Comparison of ENCODE assay signal across 15 mouse cellular contexts in genomic region chr15:78857009-78857408, GRCm38 (mm10). TPM values are rescaled to one million over a fixed set of nuclear protein-coding genes. Genes with fewer than 3 reads are reported as not detected.
DNase-seq lines count a peak whose midpoint lies in the region; ATAC-seq and TF ChIP-seq lines count a peak whose summit lies in the region.
"Had no signal": no experiment of that assay in that cellular context is flagged by ENCODE, and none has a peak within 500 bp of the region (broad histone marks: within the 10 kb centered on the region; RNA-seq: fewer than 3 reads in every experiment).

No protein-coding gene starts in this region.

- DNase-seq in cerebellum, adult 11 months = peak; percentile 54
- peak; percentile 69 for DNase-seq in liver, adult 2 months (ENCODE audit: extremely low read depth, low read depth, low spot score)
- no peak for DNase-seq in liver, postnatal 0 days
- peak; percentile 64 to 66 for DNase-seq in cerebellum, adult 18-20 months
- peak; percentile 58 to 76 for DNase-seq in layer of hippocampus, postnatal 10 days (ENCODE audit: low spot score in 2 of 2)
- DNase-seq in embryonic facial prominence, embryonic 10.5 days (ENCODE audit: low spot score) = no peak
- no peak for DNase-seq in kidney, adult 2 months
- DNase-seq: B cell, adult 2 months had no signal

- H3K27ac ChIP-seq in liver, adult 2 months (replicated peaks; ENCODE audit: insufficient read depth, low read depth, low read length) = no peak overlapping the region
- H3K27ac ChIP-seq in liver, postnatal 0 days (ENCODE audit: low read depth) = no peak overlapping the region
- H3K27ac ChIP-seq in embryonic facial prominence, embryonic 10.5 days (replicated peaks) = no peak overlapping the region
- H3K27ac ChIP-seq in kidney, adult 2 months (ENCODE audit: insufficient read depth, low read depth, low read length) = no peak overlapping the region
- H3K27ac ChIP-seq: heart, adult 2 months; liver, embryonic 12.5 days; midbrain, embryonic 12.5 days had no signal

- H3K79me2 ChIP-seq in liver, adult 2 months (ENCODE audit: control insufficient read depth, insufficient read depth, low read length) = no peaks in the 10 kb centered on the region

- no peak for TF ChIP-seq CTCF in liver, adult 2 months (IDR thresholded peaks at IDR 0.05; ENCODE audit: low read depth, low read length)
- TF ChIP-seq CTCF in liver, postnatal 0 days (IDR thresholded peaks at IDR 0.05; ENCODE audit: low read depth) = no peak
- no peak for TF ChIP-seq CTCF in kidney, adult 2 months (conservative IDR thresholded peaks at IDR 0.05; ENCODE audit: insufficient read depth, insufficient read length, low read depth, low read length)

- H3K9ac ChIP-seq in liver, adult 2 months (ENCODE audit: low read depth, low read length) = no peak overlapping the region
- no peak overlapping the region for H3K9ac ChIP-seq in liver, postnatal 0 days (replicated peaks)
- H3K9ac ChIP-seq: liver, embryonic 12.5 days; midbrain, embryonic 12.5 days had no signal

- no peak overlapping the region for H3K4me2 ChIP-seq in liver, postnatal 0 days (ENCODE audit: low read depth, low read length)
- H3K4me2 ChIP-seq: liver, embryonic 12.5 days; midbrain, embryonic 12.5 days had no signal

- H3K27me3 ChIP-seq in liver, adult 2 months (ENCODE audit: control insufficient read depth, insufficient read depth, low read length) = no peaks in the 10 kb centered on the region
- no peaks in the 10 kb centered on the region for H3K27me3 ChIP-seq in liver, postnatal 0 days (ENCODE audit: insufficient read depth, low read length)
- 0 out of 2 replicates have a peak, but pooled peaks cover 4% of the 10 kb centered on the region for H3K27me3 ChIP-seq in embryonic facial prominence, embryonic 10.5 days (replicated peaks; ENCODE audit: low read depth, poor library complexity, severe bottlenecking)
- no peaks in the 10 kb centered on the region for H3K27me3 ChIP-seq in kidney, adult 2 months (replicated peaks; ENCODE audit: control insufficient read depth, insufficient read depth, low read length)

- TF ChIP-seq EP300 in liver, postnatal 0 days (IDR thresholded peaks at IDR 0.05; ENCODE audit: low read depth) = no peak

- no peaks in the 10 kb centered on the region for H3K36me3 ChIP-seq in liver, adult 2 months (ENCODE audit: control insufficient read depth, insufficient read depth, low read length)
- H3K36me3 ChIP-seq in liver, postnatal 0 days (replicated peaks; ENCODE audit: insufficient read depth, low read length) = no peaks in the 10 kb centered on the region
- no peaks in the 10 kb centered on the region for H3K36me3 ChIP-seq in embryonic facial prominence, embryonic 10.5 days (replicated peaks)
- no peaks in the 10 kb centered on the region for H3K36me3 ChIP-seq in kidney, adult 2 months (ENCODE audit: control insufficient read depth, insufficient read depth, low read length)
- H3K36me3 ChIP-seq: liver, embryonic 12.5 days; midbrain, embryonic 12.5 days had no signal

- no peak for TF ChIP-seq POLR2A in liver, adult 2 months (IDR thresholded peaks at IDR 0.05; ENCODE audit: extremely low read depth, insufficient read depth, low read length)
- no peak for TF ChIP-seq POLR2A in kidney, adult 2 months (IDR thresholded peaks at IDR 0.05; ENCODE audit: low read depth, low read length)

- ATAC-seq in cerebellum, adult (ENCODE audit: insufficient number of reproducible peaks, low FRiP score, low TSS enrichment) = no peak
- ATAC-seq in liver, postnatal 0 days = no peak
- ATAC-seq: liver, embryonic 12.5 days had no signal

- H3K4me1 ChIP-seq in liver, adult 2 months (ENCODE audit: control insufficient read depth, insufficient read depth, low read length) = no peaks in the 10 kb centered on the region
- H3K4me1 ChIP-seq in liver, postnatal 0 days (ENCODE audit: insufficient read depth) = peaks cover 15% of the 10 kb centered on the region
- peaks cover 18% of the 10 kb centered on the region for H3K4me1 ChIP-seq in embryonic facial prominence, embryonic 10.5 days
- H3K4me1 ChIP-seq in kidney, adult 2 months (ENCODE audit: control insufficient read depth, insufficient read depth, low read length) = no peaks in the 10 kb centered on the region

- H3K4me3 ChIP-seq in liver, adult 2 months (ENCODE audit: insufficient read depth, low read depth, low read length) = no peak overlapping the region
- no peak overlapping the region for H3K4me3 ChIP-seq in liver, postnatal 0 days (ENCODE audit: low read depth, low read length)
- H3K4me3 ChIP-seq in embryonic facial prominence, embryonic 10.5 days = no peak overlapping the region
- no peak overlapping the region for H3K4me3 ChIP-seq in kidney, adult 2 months (ENCODE audit: insufficient read depth, low read depth, low read length)
- H3K4me3 ChIP-seq: heart, adult 2 months; liver, embryonic 12.5 days; midbrain, embryonic 12.5 days had no signal

- no peaks in the 10 kb centered on the region for H3K9me3 ChIP-seq in liver, postnatal 0 days (ENCODE audit: low read length)
- H3K9me3 ChIP-seq in embryonic facial prominence, embryonic 10.5 days = no peaks in the 10 kb centered on the region
- H3K9me3 ChIP-seq: liver, embryonic 12.5 days; midbrain, embryonic 12.5 days had no signal

- 25% methylated on average over 7 of the region's 7 CpGs for WGBS in liver, adult 2 months
- WGBS in liver, postnatal 0 days (ENCODE audit: insufficient replicate concordance) = 69% methylated on average over 7 of the region's 7 CpGs
- 84% methylated on average over 7 of the region's 7 CpGs for WGBS in embryonic facial prominence, embryonic 10.5 days
- 64% methylated on average over 7 of the region's 7 CpGs for WGBS in kidney, adult 2 months

RNA-seq across cellular contexts. Expression of gene Lgals2, which starts 1.7 kb away (rescaled TPM):
- 0.55 TPM in 1 of 2 replicates, not detected in the other for total RNA-seq in liver, adult 2 months (2014; rRNA removed)
- 0.57 TPM in 1 of 2 replicates, not detected in the other for polyA plus RNA-seq in liver, adult 2 months (2012; rRNA removed)
- 3.4 TPM in 2 replicates for polyA plus RNA-seq in liver, postnatal 0 days (2015; fragmentation: Nextera tagmentation; extraction: Ambion mirVana)
- not detected for total RNA-seq in layer of hippocampus, postnatal 10 days (2021)
- polyA plus RNA-seq in embryonic facial prominence, embryonic 10.5 days (2016; fragmentation: Nextera tagmentation; extraction: Ambion mirVana) = not detected in 2 replicates
- polyA plus RNA-seq in kidney, adult 2 months (2012; rRNA removed) = 0.24 and 0.25 TPM in 2 replicates
- total RNA-seq: heart, adult 2 months; layer of hippocampus, adult 8-10 months; neutrophil, adult 5-6 weeks had no signal
- polyA plus RNA-seq: hindbrain, embryonic 11.5 days; midbrain, embryonic 12.5 days had no signal

RNA-seq across cellular contexts. Expression of gene Cdc42ep1, which starts 14.6 kb away (rescaled TPM):
- 6.5 and 8.5 TPM in 2 replicates for total RNA-seq in liver, adult 2 months (2014; rRNA removed)
- polyA plus RNA-seq in liver, adult 2 months (2012; rRNA removed) = 39.7 and 42.7 TPM in 2 replicates
- 12.6 and 19.8 TPM in 2 replicates for polyA plus RNA-seq in liver, postnatal 0 days (2015; fragmentation: Nextera tagmentation; extraction: Ambion mirVana)
- total RNA-seq in layer of hippocampus, postnatal 10 days (2021) = 1 to 10 TPM; 7.6 to 8.5 TPM
- 19.9 and 20.8 TPM in 2 replicates for polyA plus RNA-seq in embryonic facial prominence, embryonic 10.5 days (2016; fragmentation: Nextera tagmentation; extraction: Ambion mirVana)
- polyA plus RNA-seq in kidney, adult 2 months (2012; rRNA removed) = 59.2 and 66.7 TPM in 2 replicates
- total RNA-seq: neutrophil, adult 5-6 weeks had no signal

RNA-seq across cellular contexts. Expression of gene Gga1, which starts 20.0 kb away (rescaled TPM):
- total RNA-seq in liver, adult 2 months (2014; rRNA removed) = 4.4 and 6.4 TPM in 2 replicates
- polyA plus RNA-seq in liver, adult 2 months (2012; rRNA removed) = 34.9 and 42.7 TPM in 2 replicates
- polyA plus RNA-seq in liver, postnatal 0 days (2015; fragmentation: Nextera tagmentation; extraction: Ambion mirVana) = 12.9 and 14.8 TPM in 2 replicates
- total RNA-seq in layer of hippocampus, postnatal 10 days (2021) = 10 to 100 TPM; 56.8 to 58.0 TPM
- 52.0 and 53.5 TPM in 2 replicates for polyA plus RNA-seq in embryonic facial prominence, embryonic 10.5 days (2016; fragmentation: Nextera tagmentation; extraction: Ambion mirVana)
- 56.5 and 68.1 TPM in 2 replicates for polyA plus RNA-seq in kidney, adult 2 months (2012; rRNA removed)

RNA-seq across cellular contexts. Expression of gene Gm49510, which starts 42.5 kb away (rescaled TPM):
- total RNA-seq in liver, adult 2 months (2014; rRNA removed) = not detected in 2 replicates
- polyA plus RNA-seq in liver, adult 2 months (2012; rRNA removed) = not detected in 2 replicates
- polyA plus RNA-seq in liver, postnatal 0 days (2015; fragmentation: Nextera tagmentation; extraction: Ambion mirVana) = 0.07 TPM in 1 of 2 replicates, not detected in the other
- not detected for total RNA-seq in layer of hippocampus, postnatal 10 days (2021)
- 0.34 and 0.74 TPM in 2 replicates for polyA plus RNA-seq in embryonic facial prominence, embryonic 10.5 days (2016; fragmentation: Nextera tagmentation; extraction: Ambion mirVana)
- 0.03 TPM in 1 of 2 replicates, not detected in the other for polyA plus RNA-seq in kidney, adult 2 months (2012; rRNA removed)
- total RNA-seq: heart, adult 2 months had no signal

RNA-seq across cellular contexts. Expression of gene Sh3bp1, which starts 42.6 kb away (rescaled TPM):
- total RNA-seq in liver, adult 2 months (2014; rRNA removed) = 0.37 and 2.3 TPM in 2 replicates
- polyA plus RNA-seq in liver, adult 2 months (2012; rRNA removed) = 3.7 and 6.0 TPM in 2 replicates
- 7.4 and 8.2 TPM in 2 replicates for polyA plus RNA-seq in liver, postnatal 0 days (2015; fragmentation: Nextera tagmentation; extraction: Ambion mirVana)
- total RNA-seq in layer of hippocampus, postnatal 10 days (2021) = 10 to 100 TPM in 1 of 2 experiments, 1 to 10 TPM in 1; 8.6 to 12.1 TPM
- 35.6 and 36.1 TPM in 2 replicates for polyA plus RNA-seq in embryonic facial prominence, embryonic 10.5 days (2016; fragmentation: Nextera tagmentation; extraction: Ambion mirVana)
- 26.2 and 30.0 TPM in 2 replicates for polyA plus RNA-seq in kidney, adult 2 months (2012; rRNA removed)

Comparison
In these comparisons a context has a peak if more than half of its experiments do, and no peak if none do; other contexts are left out.
1. DNase-seq: peak in cerebellum, adult 11 months (single experiment), liver, adult 2 months (single experiment), cerebellum, adult 18-20 months (2 of 2) and layer of hippocampus, postnatal 10 days (2 of 2); none in liver, postnatal 0 days (single experiment), embryonic facial prominence, embryonic 10.5 days (single experiment) and kidney, adult 2 months (single experiment).